Mouse (Mus musculus) intestine, embryonic 16.5 days (tissue): ENCODE measurements around the gene Tanc1. TPM values are rescaled to one million over a fixed set of nuclear protein-coding genes. Genes with fewer than 3 reads are reported as not detected.

Experiments used
- ATAC-seq: fragments of 200-750 bp; cut with Nextera tagmentation; 2 replicates; pipeline ENCODE4 v1.8.0; 2017; ENCODE audit warnings: moderate TSS enrichment, moderate library complexity
- H3K27ac ChIP-seq: fragments of 300-500 bp; sonication (generic); 2 replicates; pipeline ENCODE4 v1.5.1; 2014; ENCODE audit warnings: mild to moderate bottlenecking, low read length
- H3K27me3 ChIP-seq: fragments of 300-500 bp; sonication (generic); replicated peaks from 2 replicates; pipeline ENCODE4 v1.6.1; 2014; ENCODE audit warnings: low read length, control low read depth, mixed read lengths; ENCODE audit not compliant: control insufficient read depth, insufficient read depth
- H3K36me3 ChIP-seq: fragments of 300-500 bp; sonication (generic); 2 replicates; pipeline ENCODE4 v1.6.1; 2014; ENCODE audit warnings: low read length, control low read depth; ENCODE audit not compliant: control insufficient read depth, insufficient read depth
- H3K4me1 ChIP-seq: fragments of 300-500 bp; sonication (generic); 2 replicates; pipeline ENCODE4 v1.6.1; 2014; ENCODE audit warnings: low read length, control low read depth, mixed read lengths; ENCODE audit not compliant: control insufficient read depth, insufficient read depth
- H3K4me2 ChIP-seq: fragments of 300-500 bp; sonication (generic); 2 replicates; pipeline ENCODE4 v1.6.1; 2014; ENCODE audit warnings: low read depth, low read length, control low read depth
- H3K4me3 ChIP-seq: fragments of 300-500 bp; sonication (generic); 2 replicates; pipeline ENCODE4 v1.5.1; 2014; ENCODE audit warnings: mild to moderate bottlenecking, low read length
- H3K9ac ChIP-seq: fragments of 300-500 bp; sonication (generic); 2 replicates; pipeline ENCODE4 v1.6.1; 2014; ENCODE audit warnings: low read depth, low read length
- H3K9me3 ChIP-seq: fragments of 300-500 bp; sonication (generic); 2 replicates; pipeline ENCODE4 v1.6.1; 2016; ENCODE audit warnings: low read length, control low read depth; ENCODE audit not compliant: control insufficient read depth
- WGBS: fragments of 180-500 bp; shearing (Covaris S2); extraction: QIAGEN DNeasy Blood & Tissue Kit; methylation state at CpG from one replicate; pipeline ENCODE4 v1.1.7; 2014; 5-methylcytosine and 5-hydroxymethylcytosine counted together
- polyA plus RNA-seq: library from polyadenylated mRNA; unstranded; fragments of >200 nt; fragmentation: Nextera tagmentation; extraction: Ambion mirVana; gene quantifications from 2 replicates; pipeline ENCODE4 v1.2.1, GENCODE M21; 2015

The Tanc1 gene
- polyA plus RNA-seq, 1 experiment from 2014 or later, result 20.8 TPM

- H3K36me3 ChIP-seq, result no peaks in the 10 kb centered on the region
- no peaks in the 10 kb centered on the region for H3K9me3 ChIP-seq
- ATAC-seq, result peak; percentile 88
- no peak overlapping the region for H3K4me3 ChIP-seq
- 58% methylated on average over 16 of the region's 16 CpGs for WGBS
- H3K9ac ChIP-seq, result no peak overlapping the region
- peak overlapping the region; percentile 50; the same call in 1 of the 2 replicates for H3K27ac ChIP-seq
- H3K27me3 ChIP-seq, result no peaks in the 10 kb centered on the region
- H3K4me2 ChIP-seq, result no peak overlapping the region
- H3K4me1 ChIP-seq, result peaks cover 24% of the 10 kb centered on the region
Observed at GRCm38 (mm10) chr2:59684864-59685605, 73.2 kb downstream of the Tanc1 start.

GRCm38 (mm10) chr2:59685606-59685950, 73.7 kb downstream of the Tanc1 start:
- peak overlapping the region; percentile 31; the same call in 1 of the 2 replicates for H3K27ac ChIP-seq
- 84% methylated on average over 4 of the region's 4 CpGs for WGBS
- H3K4me3 ChIP-seq, result no peak overlapping the region
- H3K4me2 ChIP-seq, result no peak overlapping the region
- H3K9ac ChIP-seq, result no peak overlapping the region
- no peaks in the 10 kb centered on the region for H3K9me3 ChIP-seq
- H3K4me1 ChIP-seq, result peaks cover 19% of the 10 kb centered on the region
- H3K27me3 ChIP-seq, result no peaks in the 10 kb centered on the region
- H3K36me3 ChIP-seq, result no peaks in the 10 kb centered on the region
- no peak for ATAC-seq

- 63% methylated on average over 16 of the region's 16 CpGs for WGBS
- Histone ChIP-seq H3K27ac (no peak overlapping the region), H3K36me3 (no peaks in the 10 kb centered on the region), H3K4me3 (no peak overlapping the region), H3K9ac (no peak overlapping the region), H3K4me1 (peaks cover 20% of the 10 kb centered on the region), H3K27me3 (no peaks in the 10 kb centered on the region), H3K4me2 (no peak overlapping the region), H3K9me3 (no peaks in the 10 kb centered on the region)
- no peak for ATAC-seq
Observed at GRCm38 (mm10) chr2:59688261-59689104, 76.6 kb downstream of the Tanc1 start.

- Histone ChIP-seq H3K9ac (no peak overlapping the region), H3K4me2 (no peak overlapping the region), H3K36me3 (no peaks in the 10 kb centered on the region), H3K27me3 (no peaks in the 10 kb centered on the region), H3K27ac (no peak overlapping the region), H3K4me3 (no peak overlapping the region), H3K4me1 (peaks cover 17% of the 10 kb centered on the region), H3K9me3 (no peaks in the 10 kb centered on the region)
- 24% methylated on average over 4 of the region's 4 CpGs for WGBS
- no peak for ATAC-seq
Observed at GRCm38 (mm10) chr2:59691112-59691511, 79.3 kb downstream of the Tanc1 start.

GRCm38 (mm10) chr2:59693473-59693872, 81.6 kb downstream of the Tanc1 start:
- 40% methylated on average over 5 of the region's 5 CpGs for WGBS
- no peak overlapping the region for H3K4me2 ChIP-seq
- H3K4me1 ChIP-seq, result peaks cover 33% of the 10 kb centered on the region
- H3K9ac ChIP-seq, result no peak overlapping the region
- no peaks in the 10 kb centered on the region for H3K27me3 ChIP-seq
- no peak overlapping the region for H3K27ac ChIP-seq
- no peak overlapping the region for H3K4me3 ChIP-seq
- no peak for ATAC-seq
- H3K9me3 ChIP-seq, result no peaks in the 10 kb centered on the region
- no peaks in the 10 kb centered on the region for H3K36me3 ChIP-seq

GRCm38 (mm10) chr2:59697123-59697522, 85.3 kb downstream of the Tanc1 start:
- H3K27ac ChIP-seq, result peak overlapping the region; percentile 31; the same call in 1 of the 2 replicates
- no peak overlapping the region for H3K9ac ChIP-seq
- peaks cover 30% of the 10 kb centered on the region for H3K4me1 ChIP-seq
- no peak; the same call in 1 of the 2 replicates for ATAC-seq
- H3K4me2 ChIP-seq, result no peak overlapping the region
- no peaks in the 10 kb centered on the region for H3K36me3 ChIP-seq
- 66% methylated on average over 3 of the region's 3 CpGs for WGBS
- no peaks in the 10 kb centered on the region for H3K27me3 ChIP-seq
- no peak overlapping the region for H3K4me3 ChIP-seq
- no peaks in the 10 kb centered on the region for H3K9me3 ChIP-seq

- Histone ChIP-seq H3K4me2 (peak overlapping the region; percentile 30), H3K27me3 (no peaks in the 10 kb centered on the region), H3K4me3 (0 out of 2 replicates have a peak overlapping the region, but pooled peaks have one; percentile 5), H3K27ac (peak overlapping the region; percentile 40), H3K9ac (no peak overlapping the region; the same call in 1 of the 2 replicates), H3K4me1 (peaks cover 30% of the 10 kb centered on the region), H3K9me3 (no peaks in the 10 kb centered on the region), H3K36me3 (no peaks in the 10 kb centered on the region)
- 7% methylated on average over 16 of the region's 16 CpGs for WGBS
- ATAC-seq, result peak; percentile 72
Observed at GRCm38 (mm10) chr2:59697722-59698634, 86.1 kb downstream of the Tanc1 start.

- Histone ChIP-seq H3K27ac (no peak overlapping the region), H3K4me3 (no peak overlapping the region), H3K36me3 (no peaks in the 10 kb centered on the region), H3K4me1 (peaks cover 30% of the 10 kb centered on the region), H3K9me3 (no peaks in the 10 kb centered on the region), H3K27me3 (no peaks in the 10 kb centered on the region), H3K9ac (no peak overlapping the region), H3K4me2 (no peak overlapping the region)
- 49% methylated on average over 7 of the region's 7 CpGs for WGBS
- no peak for ATAC-seq
Observed at GRCm38 (mm10) chr2:59698635-59699300, 86.9 kb downstream of the Tanc1 start.
